Mouse (Mus musculus) embryonic facial prominence, embryonic 13.5 days (tissue): ENCODE data around the gene Cryba4. TPM values are rescaled to one million over a fixed set of nuclear protein-coding genes. Genes with fewer than 3 reads are reported as not detected.
A peak's percentile ranks its signal among the peaks of the same experiment; 100 is the strongest.

Source experiments
- ATAC-seq: fragments of 200-750 bp; cut with Nextera tagmentation; 2 replicates; pipeline ENCODE4 v1.8.0; 2017; ENCODE audit warnings: low read depth; ENCODE audit not compliant: insufficient number of reproducible peaks, insufficient read depth, low FRiP score, low TSS enrichment
- H3K27ac ChIP-seq: fragments of 300-500 bp; sonication (generic); 2 replicates; pipeline ENCODE4 v1.5.1; 2015; ENCODE audit warnings: moderate library complexity, mild to moderate bottlenecking, inconsistent platforms
- H3K27me3 ChIP-seq: fragments of 300-500 bp; sonication (generic); 2 replicates; pipeline ENCODE4 v1.6.1; 2015; ENCODE audit warnings: mild to moderate bottlenecking, inconsistent platforms
- H3K36me3 ChIP-seq: fragments of 300-500 bp; sonication (generic); 2 replicates; pipeline ENCODE4 v1.6.1; 2015; ENCODE audit warnings: mild to moderate bottlenecking, inconsistent platforms
- H3K4me1 ChIP-seq: fragments of 300-500 bp; sonication (generic); 2 replicates; pipeline ENCODE4 v1.6.1; 2015; ENCODE audit warnings: inconsistent platforms
- H3K4me2 ChIP-seq: fragments of 300-500 bp; sonication (generic); 2 replicates; pipeline ENCODE4 v1.6.1; 2015; ENCODE audit warnings: moderate library complexity, mild to moderate bottlenecking, inconsistent platforms
- H3K4me3 ChIP-seq: fragments of 300-500 bp; sonication (generic); 2 replicates; pipeline ENCODE4 v1.5.1; 2015; ENCODE audit warnings: mild to moderate bottlenecking, inconsistent platforms
- H3K9ac ChIP-seq: fragments of 300-500 bp; sonication (generic); 2 replicates; pipeline ENCODE4 v1.6.1; 2015; ENCODE audit warnings: mild to moderate bottlenecking, inconsistent platforms
- H3K9me3 ChIP-seq: fragments of 300-500 bp; sonication (generic); 2 replicates; pipeline ENCODE4 v1.6.1; 2016; ENCODE audit warnings: inconsistent platforms
- WGBS: fragments of 180-500 bp; shearing (Covaris S2); methylation state at CpG from one replicate; pipeline ENCODE4 v1.1.7; 2015; ENCODE audit warnings: mixed read lengths; 5-methylcytosine and 5-hydroxymethylcytosine counted together
- polyA plus RNA-seq: library from polyadenylated mRNA; unstranded; fragments of >200 nt; fragmentation: Nextera tagmentation; extraction: Ambion mirVana; gene quantifications from 2 replicates; pipeline ENCODE4 v1.2.1, GENCODE M21; 2015

Cryba4 gene
- polyA plus RNA-seq, 1 experiment from 2014 or later, result 1.9 TPM

- Histone ChIP-seq H3K27me3 (no peaks in the 10 kb centered on the region), H3K9ac (no peak overlapping the region), H3K9me3 (no peaks in the 10 kb centered on the region), H3K4me1 (peaks cover 39% of the 10 kb centered on the region), H3K4me3 (no peak overlapping the region), H3K27ac (no peak overlapping the region), H3K36me3 (no peaks in the 10 kb centered on the region), H3K4me2 (no peak overlapping the region)
- ATAC-seq, result no peak
- 76% methylated on average over 2 of the region's 2 CpGs for WGBS
These were observed 41.5 kb upstream of the Cryba4 start for GRCm38 (mm10) chr5:112293800-112294199.

DNA sequence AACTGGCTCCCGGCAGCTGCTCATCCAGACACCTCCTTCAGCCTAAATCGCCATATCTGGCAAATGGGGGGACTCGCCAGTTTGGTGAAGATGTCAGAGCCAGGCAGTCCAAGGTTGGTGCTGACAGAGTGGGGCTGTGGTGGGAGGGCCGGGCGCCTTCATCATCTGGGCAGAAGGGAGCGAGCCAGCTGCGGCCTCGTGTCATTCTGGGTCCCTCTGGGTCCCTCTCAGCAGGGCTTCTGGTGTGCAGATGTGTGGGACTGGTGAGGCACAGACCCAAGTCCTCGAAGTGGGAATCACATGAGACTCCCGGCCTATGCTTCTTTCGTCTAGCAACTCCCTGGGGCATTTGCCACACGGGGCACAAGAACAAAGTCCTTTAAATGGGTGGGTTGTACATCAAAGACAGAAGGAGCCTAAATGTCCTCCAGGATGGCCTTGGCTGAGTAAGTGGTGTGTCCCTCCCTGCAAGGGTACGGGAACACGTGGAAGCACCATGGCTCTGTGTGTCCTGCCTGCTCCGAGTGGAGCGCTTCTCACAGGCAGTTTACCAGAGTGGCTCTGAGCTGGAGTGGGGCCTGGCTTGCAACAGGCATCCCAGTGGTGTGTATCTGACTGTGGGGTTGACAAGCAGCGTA, 40.1 kb upstream of the Cryba4 start:
- Histone ChIP-seq H3K36me3 (no peaks in the 10 kb centered on the region), H3K9me3 (no peaks in the 10 kb centered on the region), H3K4me1 (peaks cover 46% of the 10 kb centered on the region), H3K27ac (peak overlapping the region; percentile 1; the same call in 1 of the 2 replicates), H3K4me3 (no peak overlapping the region), H3K9ac (no peak overlapping the region), H3K4me2 (no peak overlapping the region), H3K27me3 (no peaks in the 10 kb centered on the region)
- 69% methylated on average over 17 of the region's 17 CpGs for WGBS
- ATAC-seq, result no peak

DNA sequence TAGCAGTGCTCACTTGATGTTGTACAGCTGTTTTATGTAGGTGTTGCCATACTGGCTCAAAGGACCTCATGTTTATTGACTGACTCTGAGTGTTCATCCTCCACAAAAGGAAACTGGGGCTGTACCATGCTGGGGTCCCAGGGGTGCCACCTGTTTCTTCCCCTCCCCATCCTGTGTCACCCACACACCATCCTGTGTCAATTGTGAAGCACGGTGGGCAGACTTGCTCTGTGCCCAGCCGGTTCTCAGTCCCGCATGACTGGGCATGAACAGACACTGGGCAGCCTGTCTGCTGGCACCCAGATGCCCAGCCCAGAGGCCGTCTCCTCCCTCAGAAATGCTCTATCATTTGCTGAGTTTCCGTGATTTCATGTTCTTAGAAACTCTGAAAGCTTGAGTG, 39.5 kb upstream of the Cryba4 start:
- WGBS, result 83% methylated on average over 5 of the region's 5 CpGs
- Histone ChIP-seq H3K36me3 (no peaks in the 10 kb centered on the region), H3K9me3 (no peaks in the 10 kb centered on the region), H3K27ac (0 out of 2 replicates have a peak overlapping the region, but pooled peaks have one; percentile 1), H3K27me3 (no peaks in the 10 kb centered on the region), H3K9ac (no peak overlapping the region), H3K4me1 (peaks cover 44% of the 10 kb centered on the region), H3K4me3 (no peak overlapping the region), H3K4me2 (no peak overlapping the region)
- no peak for ATAC-seq

DNA sequence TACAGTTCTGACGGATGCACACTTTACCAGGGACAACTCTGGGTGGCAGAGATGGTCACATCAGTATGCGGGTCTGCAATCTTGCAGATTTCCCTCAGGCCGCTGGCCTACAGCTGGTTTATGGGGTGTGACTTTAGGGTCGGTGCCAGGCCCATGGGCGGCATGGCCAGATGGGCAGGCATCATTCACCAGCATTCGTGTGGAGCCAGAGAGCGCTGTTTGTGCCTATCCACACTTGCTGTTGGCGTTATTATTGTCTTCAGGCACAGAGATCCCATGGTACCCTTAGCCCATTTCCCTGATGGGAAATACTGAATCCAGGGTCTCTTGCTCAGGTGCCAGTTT, 38.2 kb upstream of the Cryba4 start:
- Histone ChIP-seq H3K27me3 (no peaks in the 10 kb centered on the region), H3K4me2 (no peak overlapping the region), H3K27ac (no peak overlapping the region), H3K9me3 (no peaks in the 10 kb centered on the region), H3K36me3 (no peaks in the 10 kb centered on the region), H3K4me1 (peaks cover 48% of the 10 kb centered on the region), H3K4me3 (no peak overlapping the region), H3K9ac (no peak overlapping the region)
- WGBS, result 92% methylated on average over 8 of the region's 8 CpGs
- ATAC-seq, result no peak

GRCm38 (mm10) chr5:112289819-112290535, 37.7 kb upstream of the Cryba4 start:
- H3K27ac ChIP-seq, result no peak overlapping the region
- WGBS, result 85% methylated on average over 16 of the region's 16 CpGs
- no peak for ATAC-seq
- H3K4me3 ChIP-seq, result no peak overlapping the region
- H3K4me1 ChIP-seq, result peaks cover 43% of the 10 kb centered on the region
- H3K4me2 ChIP-seq, result no peak overlapping the region
- no peaks in the 10 kb centered on the region for H3K9me3 ChIP-seq
- H3K36me3 ChIP-seq, result no peaks in the 10 kb centered on the region
- H3K27me3 ChIP-seq, result no peaks in the 10 kb centered on the region
- no peak overlapping the region for H3K9ac ChIP-seq

DNA sequence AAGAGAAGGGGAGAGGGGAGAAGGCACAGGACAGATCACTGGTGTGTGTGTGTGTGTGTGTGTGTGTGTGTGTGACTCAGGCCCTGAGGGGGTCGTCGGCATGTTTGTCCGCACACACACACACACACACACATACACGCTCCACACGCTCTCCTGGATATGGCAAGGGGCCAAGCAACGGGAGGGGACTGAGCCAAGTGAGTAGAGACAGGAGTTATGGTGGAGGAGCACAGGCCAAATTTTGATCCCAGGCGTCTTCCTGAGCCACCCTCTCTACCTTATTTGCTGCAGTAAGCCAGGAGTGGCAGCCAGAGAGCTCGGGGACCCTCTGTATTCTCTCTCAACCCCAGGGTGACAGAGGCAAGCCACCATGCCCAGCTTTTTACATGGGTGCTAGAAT, 36.9 kb upstream of the Cryba4 start:
- no peaks in the 10 kb centered on the region for H3K9me3 ChIP-seq
- peaks cover 36% of the 10 kb centered on the region for H3K4me1 ChIP-seq
- H3K27me3 ChIP-seq, result no peaks in the 10 kb centered on the region
- 64% methylated on average over 8 of the region's 8 CpGs for WGBS
- H3K27ac ChIP-seq, result no peak overlapping the region
- H3K36me3 ChIP-seq, result no peaks in the 10 kb centered on the region
- H3K4me2 ChIP-seq, result no peak overlapping the region
- no peak for ATAC-seq
- no peak overlapping the region for H3K9ac ChIP-seq
- no peak overlapping the region for H3K4me3 ChIP-seq

GRCm38 (mm10) chr5:112288193-112289141, 36.1 kb upstream of the Cryba4 start:
- ATAC-seq, result no peak
- H3K4me1 ChIP-seq, result peaks cover 37% of the 10 kb centered on the region

DNA sequence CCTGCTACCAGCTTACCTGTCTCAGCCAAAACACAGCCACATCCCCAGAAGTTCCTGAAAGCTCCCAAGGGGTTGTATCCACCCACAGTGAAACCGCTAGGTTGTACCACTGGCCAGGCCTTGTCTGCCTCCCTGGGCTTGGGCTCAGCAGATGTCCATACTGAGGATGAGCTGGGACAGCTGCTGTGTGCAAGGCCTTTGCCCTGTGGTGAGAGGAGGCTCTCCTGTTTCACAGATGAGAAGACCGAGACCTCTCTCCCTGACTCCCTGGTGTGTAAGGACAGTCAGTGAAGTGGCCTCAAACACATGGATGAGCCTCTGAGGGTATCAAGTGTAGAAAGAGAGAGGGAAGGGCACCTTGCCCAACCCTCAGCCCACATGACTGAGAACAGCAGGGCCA, 35.3 kb upstream of the Cryba4 start:
- no peak for ATAC-seq
- H3K4me3 ChIP-seq, result no peak overlapping the region
- WGBS, result 90% methylated on average over 2 of the region's 2 CpGs
- H3K9me3 ChIP-seq, result no peaks in the 10 kb centered on the region
- peaks cover 37% of the 10 kb centered on the region for H3K4me1 ChIP-seq
- H3K27me3 ChIP-seq, result no peaks in the 10 kb centered on the region
- no peaks in the 10 kb centered on the region; the same call in 1 of the 2 replicates for H3K36me3 ChIP-seq
- no peak overlapping the region for H3K9ac ChIP-seq
- no peak overlapping the region for H3K27ac ChIP-seq
- H3K4me2 ChIP-seq, result no peak overlapping the region

More at GRCm38 (mm10) chr5:112288193-112289141, 36.1 kb upstream of the Cryba4 start:
- Histone ChIP-seq H3K9ac (no peak overlapping the region), H3K4me3 (no peak overlapping the region), H3K9me3 (no peaks in the 10 kb centered on the region), H3K4me2 (no peak overlapping the region), H3K27ac (no peak overlapping the region), H3K27me3 (no peaks in the 10 kb centered on the region), H3K36me3 (no peaks in the 10 kb centered on the region; the same call in 1 of the 2 replicates)
- 76% methylated on average over 9 of the region's 9 CpGs for WGBS

DNA sequence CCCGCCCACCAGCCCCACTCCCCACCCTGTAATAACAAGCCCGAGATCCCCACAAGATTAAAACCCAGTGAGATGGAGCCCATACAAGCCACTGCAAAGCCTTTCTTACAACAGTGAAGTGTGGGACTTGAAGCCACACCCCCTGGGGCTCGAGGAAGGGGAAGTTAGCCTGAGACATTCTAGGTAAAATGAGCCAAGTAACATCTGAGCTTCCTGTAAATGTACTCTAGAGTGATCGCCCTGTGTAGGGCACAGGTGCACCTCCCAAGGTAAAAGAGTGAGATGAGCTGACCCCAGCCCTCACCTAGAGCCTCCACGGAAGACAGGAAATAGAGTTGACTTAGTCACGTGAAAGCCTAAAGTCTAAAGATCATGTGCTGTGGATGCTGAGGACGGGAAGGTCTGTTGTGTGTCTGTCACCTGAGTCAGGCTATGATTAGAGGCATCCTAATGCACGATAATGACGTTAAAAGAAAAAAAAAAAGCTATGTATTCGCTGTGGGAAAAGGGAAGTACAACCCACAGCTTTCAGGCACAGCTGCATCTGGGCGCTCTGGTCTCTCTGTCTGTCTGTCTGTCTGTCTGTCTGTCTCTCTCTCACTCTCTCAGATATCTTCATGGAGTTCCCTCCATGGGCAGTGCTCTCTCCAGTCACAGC, 34.8 kb upstream of the Cryba4 start:
- Histone ChIP-seq H3K36me3 (no peaks in the 10 kb centered on the region; the same call in 1 of the 2 replicates), H3K9ac (no peak overlapping the region), H3K9me3 (no peaks in the 10 kb centered on the region), H3K27me3 (no peaks in the 10 kb centered on the region), H3K4me3 (no peak overlapping the region), H3K4me2 (no peak overlapping the region), H3K4me1 (peaks cover 37% of the 10 kb centered on the region), H3K27ac (no peak overlapping the region)
- ATAC-seq, result no peak
- 71% methylated on average over 11 of the region's 11 CpGs for WGBS

DNA sequence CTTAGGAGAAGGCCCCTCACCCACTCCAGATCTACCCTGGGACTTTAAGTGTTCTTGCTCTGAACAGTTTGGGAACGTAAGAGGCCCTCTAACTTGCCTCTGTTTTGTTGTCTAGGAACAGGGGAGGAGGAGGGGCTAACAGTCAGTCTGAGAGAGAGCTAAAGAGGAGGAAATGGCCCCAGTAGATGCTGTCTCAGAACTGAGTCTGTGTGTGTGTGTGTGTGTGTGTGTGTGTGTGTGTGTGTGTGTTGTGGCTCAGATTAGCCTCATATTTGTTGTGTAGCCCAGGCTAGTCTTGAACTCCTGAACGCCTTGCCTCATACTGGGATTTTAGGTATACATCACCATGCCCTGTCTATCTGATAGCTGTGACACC, 34.3 kb upstream of the Cryba4 start:
- no peak for ATAC-seq
- no peak overlapping the region for H3K9ac ChIP-seq
- no peak overlapping the region for H3K27ac ChIP-seq
- H3K4me2 ChIP-seq, result no peak overlapping the region
- no peaks in the 10 kb centered on the region; the same call in 1 of the 2 replicates for H3K36me3 ChIP-seq
- H3K27me3 ChIP-seq, result no peaks in the 10 kb centered on the region
- 69% methylated on average over 2 of the region's 2 CpGs for WGBS
- H3K4me1 ChIP-seq, result peaks cover 39% of the 10 kb centered on the region
- H3K9me3 ChIP-seq, result no peaks in the 10 kb centered on the region
- H3K4me3 ChIP-seq, result no peak overlapping the region

GRCm38 (mm10) chr5:112285548-112286085, 33.3 kb upstream of the Cryba4 start:
- no peak overlapping the region for H3K27ac ChIP-seq
- H3K9ac ChIP-seq, result no peak overlapping the region
- H3K36me3 ChIP-seq, result no peaks in the 10 kb centered on the region; the same call in 1 of the 2 replicates
- no peaks in the 10 kb centered on the region for H3K27me3 ChIP-seq
- H3K4me3 ChIP-seq, result no peak overlapping the region
- H3K4me2 ChIP-seq, result no peak overlapping the region
- H3K4me1 ChIP-seq, result peaks cover 48% of the 10 kb centered on the region
- 88% methylated on average over 7 of the region's 7 CpGs for WGBS
- H3K9me3 ChIP-seq, result no peaks in the 10 kb centered on the region
- ATAC-seq, result no peak
